Mouse (Mus musculus) limb, embryonic 14.5 days (tissue): Measurements from ENCODE around the gene Angpt4. TPM values are rescaled to one million over a fixed set of nuclear protein-coding genes. Genes with fewer than 3 reads are reported as not detected.

ENCODE experiments used
- ATAC-seq: fragments of 200-750 bp; cut with Nextera tagmentation; 2 replicates; pipeline ENCODE4 v1.8.0; 2017; ENCODE audit warnings: low read depth, moderate number of reproducible peaks, moderate TSS enrichment; ENCODE audit not compliant: low FRiP score
- DNase-seq: peaks from one replicate; pipeline ENCODE4 v3.0.0-alpha.2; 2015; ENCODE audit warnings: low spot score
- H3K27ac ChIP-seq: fragments of 300-500 bp; sonication (generic); replicated peaks from 2 replicates; pipeline ENCODE4 v1.5.1; 2014; ENCODE audit warnings: low read depth, mild to moderate bottlenecking, low read length, moderate library complexity, mixed read lengths
- H3K27me3 ChIP-seq: fragments of 300-500 bp; sonication (generic); 2 replicates; pipeline ENCODE4 v1.6.1; 2014; ENCODE audit warnings: low read length, mixed read lengths; ENCODE audit not compliant: control insufficient read depth, insufficient read depth
- H3K36me3 ChIP-seq: fragments of 300-500 bp; sonication (generic); 2 replicates; pipeline ENCODE4 v1.6.1; 2014; ENCODE audit warnings: mild to moderate bottlenecking, low read length, moderate library complexity, mixed read lengths; ENCODE audit not compliant: control insufficient read depth, insufficient read depth
- H3K4me1 ChIP-seq: fragments of 300-500 bp; sonication (generic); 2 replicates; pipeline ENCODE4 v1.6.1; 2014; ENCODE audit warnings: antibody characterized with exemption, low read length, mixed read lengths; ENCODE audit not compliant: control insufficient read depth, insufficient read depth
- H3K4me2 ChIP-seq: fragments of 300-500 bp; sonication (generic); replicated peaks from 2 replicates; pipeline ENCODE4 v1.6.1; 2014; ENCODE audit warnings: low read depth, mild to moderate bottlenecking, low read length, moderate library complexity; ENCODE audit not compliant: severe bottlenecking
- H3K4me3 ChIP-seq: fragments of 300-500 bp; sonication (generic); replicated peaks from 2 replicates; pipeline ENCODE4 v1.5.1; 2014; ENCODE audit warnings: low read length
- H3K9ac ChIP-seq: fragments of 300-500 bp; sonication (generic); 2 replicates; pipeline ENCODE4 v1.6.1; 2014; ENCODE audit warnings: mild to moderate bottlenecking, low read depth, low read length, moderate library complexity; ENCODE audit not compliant: severe bottlenecking
- H3K9me3 ChIP-seq: fragments of 300-500 bp; sonication (generic); 2 replicates; pipeline ENCODE4 v1.6.1; 2016; ENCODE audit warnings: low read length; ENCODE audit not compliant: control insufficient read depth
- POLR2A ChIP-seq: fragments of 200-500 bp; IDR thresholded peaks from 2 replicates; pipeline ENCODE4 v1.8.0; 2012; ENCODE audit warnings: inconsistent platforms, mild to moderate bottlenecking, moderate library complexity, borderline replicate concordance; ENCODE audit not compliant: insufficient read depth, insufficient read length; ENCODE audit errors: extremely low read depth
- WGBS: fragments of 180-500 bp; shearing (Covaris S2); extraction: QIAGEN DNeasy Blood & Tissue Kit; methylation state at CpG from one replicate; pipeline ENCODE4 v1.1.7; 2014; 5-methylcytosine and 5-hydroxymethylcytosine counted together
- polyA plus RNA-seq, 2 experiments: library from polyadenylated mRNA; depleted of rRNA in 1 of 2; stranded (reverse) in 1 of 2; unstranded in 1 of 2; fragments of >200 nt; fragmentation: Nextera tagmentation in 1 of 2; extraction: Ambion mirVana in 1 of 2; gene quantifications; 2 replicates each; pipeline versions ENCODE4 v1.2.1 to v1.2.3; 2012 to 2014

Angpt4 gene
- polyA plus RNA-seq, 2 experiments: 0.36 to 0.59 TPM

- DNase-seq: no peak
- H3K4me1 ChIP-seq: no peaks in the 10 kb centered on the region
- H3K4me3 ChIP-seq: no peak overlapping the region
- WGBS: 77% methylated on average over 4 of the region's 4 CpGs
- no peak for TF ChIP-seq POLR2A
- H3K36me3 ChIP-seq: no peaks in the 10 kb centered on the region
- no peak overlapping the region for H3K4me2 ChIP-seq
- H3K27me3 ChIP-seq: no peaks in the 10 kb centered on the region
- H3K27ac ChIP-seq: no peak overlapping the region
- no peak overlapping the region for H3K9ac ChIP-seq
- H3K9me3 ChIP-seq: no peaks in the 10 kb centered on the region
- no peak for ATAC-seq
These were observed 7.1 kb upstream of the Angpt4 start for GRCm38 (mm10) chr2:151903933-151904332.

- Histone ChIP-seq H3K36me3 (no peaks in the 10 kb centered on the region), H3K9ac (no peak overlapping the region), H3K4me3 (no peak overlapping the region), H3K27ac (no peak overlapping the region), H3K4me1 (no peaks in the 10 kb centered on the region), H3K9me3 (no peaks in the 10 kb centered on the region), H3K4me2 (no peak overlapping the region), H3K27me3 (no peaks in the 10 kb centered on the region)
- ATAC-seq (no peak), DNase-seq (no peak)
- 67% methylated on average over 2 of the region's 3 CpGs for WGBS
- TF ChIP-seq POLR2A: no peak
These were observed 6.4 kb upstream of the Angpt4 start for GRCm38 (mm10) chr2:151904636-151905035.

- H3K27ac ChIP-seq: no peak overlapping the region
- TF ChIP-seq POLR2A: no peak
- WGBS: 63% methylated on average over 2 of the region's 2 CpGs
- H3K4me2 ChIP-seq: no peak overlapping the region
- H3K27me3 ChIP-seq: no peaks in the 10 kb centered on the region
- H3K9ac ChIP-seq: no peak overlapping the region
- peaks cover 13% of the 10 kb centered on the region for H3K4me1 ChIP-seq
- DNase-seq (no peak), ATAC-seq (no peak)
- H3K4me3 ChIP-seq: no peak overlapping the region
- no peaks in the 10 kb centered on the region for H3K9me3 ChIP-seq
- H3K36me3 ChIP-seq: no peaks in the 10 kb centered on the region
These were observed 4.0 kb upstream of the Angpt4 start for GRCm38 (mm10) chr2:151907020-151907419.

- H3K36me3 ChIP-seq: no peaks in the 10 kb centered on the region
- DNase-seq (no peak), ATAC-seq (no peak)
- no peaks in the 10 kb centered on the region for H3K9me3 ChIP-seq
- H3K27ac ChIP-seq: no peak overlapping the region
- H3K4me1 ChIP-seq: peaks cover 13% of the 10 kb centered on the region
- no peaks in the 10 kb centered on the region for H3K27me3 ChIP-seq
- H3K9ac ChIP-seq: no peak overlapping the region
- no peak overlapping the region for H3K4me3 ChIP-seq
- 64% methylated on average over 3 of the region's 3 CpGs for WGBS
- no peak overlapping the region for H3K4me2 ChIP-seq
- no peak for TF ChIP-seq POLR2A
These were observed 1.6 kb upstream of the Angpt4 start for GRCm38 (mm10) chr2:151909386-151909785.

GRCm38 (mm10) chr2:151910498-151910897 is 512 bp upstream of the Angpt4 start:
- Histone ChIP-seq H3K9me3 (no peaks in the 10 kb centered on the region), H3K36me3 (no peaks in the 10 kb centered on the region), H3K9ac (no peak overlapping the region), H3K4me3 (no peak overlapping the region), H3K27me3 (no peaks in the 10 kb centered on the region), H3K4me2 (no peak overlapping the region), H3K27ac (no peak overlapping the region), H3K4me1 (peaks cover 13% of the 10 kb centered on the region)
- TF ChIP-seq POLR2A: no peak
- DNase-seq (no peak), ATAC-seq (0 out of 2 replicates have a peak, but pooled peaks have one; percentile 21)
- WGBS: 55% methylated on average over 5 of the region's 5 CpGs

- Histone ChIP-seq H3K36me3 (no peaks in the 10 kb centered on the region), H3K4me2 (no peak overlapping the region), H3K27me3 (no peaks in the 10 kb centered on the region), H3K27ac (no peak overlapping the region), H3K4me3 (no peak overlapping the region), H3K9ac (no peak overlapping the region), H3K9me3 (no peaks in the 10 kb centered on the region), H3K4me1 (peaks cover 24% of the 10 kb centered on the region)
- TF ChIP-seq POLR2A: no peak
- DNase-seq: no peak
- no peak for ATAC-seq
- WGBS: 85% methylated on average over 3 of the region's 3 CpGs
These were observed 741 bp downstream of the Angpt4 start for GRCm38 (mm10) chr2:151911751-151912150.
